Mouse (Mus musculus): ENCODE data around the gene Nrg3. TPM values are rescaled to one million over a fixed set of nuclear protein-coding genes. Genes with fewer than 3 reads are reported as not detected.
"Not testable (repeated sequence)": the region's sequence is repeated elsewhere in the genome, so short reads cannot be mapped to it uniquely, and the experiment has no call there.

Nrg3 gene
- total RNA-seq, 2 experiments from 2014 or later, result not detected

DNA sequence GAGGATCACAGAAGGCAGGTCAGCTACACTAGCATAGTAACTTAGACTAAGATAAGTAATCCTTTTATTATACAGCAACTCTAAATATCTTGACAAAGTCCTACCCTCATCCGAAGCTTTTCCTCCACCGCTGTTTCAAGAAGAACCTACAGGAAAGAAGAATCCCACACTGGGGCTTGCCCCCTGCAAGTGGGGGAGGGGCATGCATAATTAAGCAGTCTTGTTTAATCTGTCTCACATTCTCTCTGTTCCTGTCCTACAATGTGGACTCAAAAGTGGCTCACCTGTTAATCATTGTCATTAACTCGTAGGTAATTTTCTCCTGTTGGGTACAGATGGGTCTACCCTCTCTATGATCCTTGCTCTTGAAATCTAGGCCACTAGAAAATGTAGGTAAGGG lies 354.9 kb downstream of the Nrg3 start:
- no peak for DNase-seq
- intact Hi-C loops (cut with DNase I), result no loop called here
- no peak for TF ChIP-seq CTCF (IDR thresholded peaks at IDR 0.05)
- Histone ChIP-seq H3K27ac (no peak overlapping the region), H3K4me3 (no peak overlapping the region)

DNA sequence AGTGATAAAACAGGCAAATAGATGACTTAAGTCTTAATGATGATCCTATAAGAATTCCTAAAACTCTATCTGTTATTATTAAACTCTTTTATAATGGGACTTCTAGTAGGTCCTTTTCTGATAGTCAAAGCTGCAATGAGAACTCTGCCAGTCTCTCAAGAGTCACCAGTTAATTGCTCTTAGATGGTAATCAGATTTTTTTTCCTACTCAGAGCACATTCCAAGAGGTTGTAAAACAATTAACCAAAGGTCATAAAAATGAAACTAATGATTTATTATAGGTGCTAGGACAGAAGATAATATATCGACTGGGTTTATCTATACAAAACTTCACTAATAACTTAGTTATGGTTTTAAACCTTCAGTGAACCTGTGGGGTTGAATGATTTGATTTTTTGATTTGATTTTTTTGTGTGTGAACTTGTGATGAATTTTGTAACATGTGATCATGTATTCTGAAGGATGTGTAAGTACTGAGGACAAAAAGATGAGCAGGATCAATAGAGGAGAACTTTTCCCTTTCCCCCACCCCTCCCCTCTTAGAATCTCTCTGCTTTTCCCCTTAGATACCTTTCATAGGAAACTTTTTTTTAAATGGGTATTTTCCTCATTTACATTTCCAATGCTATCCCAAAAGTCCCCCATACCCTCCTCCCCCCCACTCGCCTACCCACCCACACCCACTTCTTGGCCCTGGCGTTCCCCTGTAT lies 356.2 kb downstream of the Nrg3 start:
- H3K27ac ChIP-seq; intact Hi-C loops (cut with DNase I); DNase-seq; H3K4me3 ChIP-seq: not testable (repeated sequence)

DNA sequence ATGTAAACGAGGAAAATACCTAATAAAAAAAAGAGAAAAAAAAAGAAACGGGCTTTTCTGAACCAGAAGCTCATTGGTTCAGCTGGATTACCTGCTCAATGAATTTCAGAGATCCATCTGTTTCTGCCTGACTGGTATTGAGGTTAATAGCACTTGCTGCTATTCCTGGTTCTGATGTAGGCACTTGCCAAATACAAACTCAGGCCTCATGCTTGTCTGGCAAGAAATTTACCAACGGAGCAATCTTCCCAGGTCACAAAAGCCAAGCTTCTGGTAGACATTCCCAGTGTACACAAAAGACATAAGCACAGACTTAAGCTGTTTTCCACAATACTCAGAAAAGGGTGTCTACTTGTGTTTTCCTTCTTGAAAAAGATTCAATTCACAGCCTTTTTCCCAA lies 363.3 kb downstream of the Nrg3 start:
- intact Hi-C loops (cut with DNase I), result no loop called here
- H3K4me3 ChIP-seq, result no peak overlapping the region
- DNase-seq, result no peak

DNA sequence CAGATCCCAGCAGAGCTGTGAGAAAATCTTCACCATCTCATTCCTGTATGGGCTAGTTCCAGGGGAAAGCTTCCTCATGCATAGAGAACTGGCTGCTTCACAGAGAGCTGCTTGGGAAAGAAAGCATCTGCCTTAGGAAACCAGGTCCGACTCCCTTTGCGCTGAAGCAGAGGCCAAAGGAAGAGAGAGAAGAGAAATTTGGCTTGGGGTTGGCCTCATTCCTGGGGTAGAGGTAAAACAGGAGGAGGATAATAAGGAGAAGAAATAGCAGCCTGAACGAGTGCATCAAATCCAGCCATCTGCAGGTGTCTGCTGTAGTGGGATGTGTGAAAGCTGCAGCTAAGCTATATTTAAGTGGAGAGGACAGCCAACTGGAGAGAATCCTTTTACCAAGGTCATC lies 366.1 kb downstream of the Nrg3 start:
- intact Hi-C loops (cut with DNase I), result no loop called here

More for the DNA sequence above, 363.3 kb downstream of the Nrg3 start:
- TF ChIP-seq CTCF (IDR thresholded peaks at IDR 0.05), result no peak
- H3K27ac ChIP-seq, result no peak overlapping the region

DNA sequence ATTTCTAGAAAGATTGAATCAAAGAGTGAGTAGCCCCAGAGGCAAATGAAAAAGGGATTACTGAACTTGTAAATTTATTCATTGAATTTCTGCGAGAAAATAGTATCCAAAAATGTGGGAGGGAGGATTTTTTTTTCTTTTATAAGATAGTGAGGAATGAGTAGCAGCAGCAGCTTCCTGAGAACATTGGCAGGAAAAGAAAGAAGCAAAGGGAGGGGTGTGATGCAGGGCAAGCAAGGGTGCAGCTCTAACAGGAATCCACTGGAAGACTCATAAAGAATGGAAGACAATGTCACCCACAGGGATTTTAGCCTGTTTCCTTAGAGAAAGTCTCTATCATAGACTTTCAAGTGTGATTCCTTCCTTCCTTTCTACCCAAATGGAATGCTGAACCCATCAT lies 377.7 kb downstream of the Nrg3 start:
- H3K27ac ChIP-seq, result no peak overlapping the region
- no peak overlapping the region for H3K4me3 ChIP-seq
- intact Hi-C loops (cut with DNase I), result no loop called here
- no peak for DNase-seq
- TF ChIP-seq CTCF (IDR thresholded peaks at IDR 0.05), result no peak

More for the DNA sequence above, 366.1 kb downstream of the Nrg3 start:
- Histone ChIP-seq H3K27ac (no peak overlapping the region), H3K4me3 (no peak overlapping the region)
- DNase-seq, result no peak
- no peak for TF ChIP-seq CTCF (IDR thresholded peaks at IDR 0.05)

DNA sequence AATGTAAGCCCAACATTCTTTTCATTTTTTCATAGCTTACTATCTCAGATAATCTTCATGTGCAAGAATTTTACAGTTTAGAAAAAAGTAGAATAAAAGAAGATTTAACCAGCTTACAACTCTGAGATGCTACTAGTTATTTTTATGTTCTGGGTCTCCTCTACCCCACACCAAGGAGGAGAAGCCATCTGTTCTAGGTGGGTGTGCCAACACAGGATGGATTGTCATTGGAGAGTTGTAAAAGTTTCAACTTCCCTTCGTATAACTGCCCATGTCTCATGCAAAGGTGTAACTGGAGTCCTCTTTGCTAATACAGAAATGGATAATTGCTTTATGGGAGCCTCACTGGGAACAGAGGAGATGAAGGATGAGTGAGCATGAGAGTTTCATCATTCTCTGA lies 393.4 kb downstream of the Nrg3 start:
- Histone ChIP-seq H3K4me3 (no peak overlapping the region), H3K27ac (no peak overlapping the region)
- intact Hi-C loops (cut with DNase I), result no loop called here
- DNase-seq, result no peak
- no peak for TF ChIP-seq CTCF (IDR thresholded peaks at IDR 0.05)

DNA sequence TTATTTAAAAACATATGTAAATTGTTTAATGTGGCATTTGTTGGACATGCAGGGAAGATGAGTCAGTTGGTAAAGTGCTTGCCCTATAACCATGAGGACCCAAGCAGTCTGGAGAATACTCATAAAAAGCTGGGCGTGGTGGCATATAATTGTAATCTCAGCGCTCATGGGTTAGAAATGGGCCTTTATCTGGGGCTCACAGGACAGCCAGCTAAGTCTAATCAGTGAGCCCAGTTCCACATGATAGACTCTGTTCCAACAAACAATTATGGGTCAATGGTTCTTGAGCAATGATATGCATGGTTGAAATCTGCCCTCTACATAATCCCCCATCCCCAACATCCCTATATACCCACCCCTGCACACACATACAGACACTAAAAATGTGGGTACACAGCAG lies 421.3 kb downstream of the Nrg3 start:
- no peak overlapping the region for H3K27ac ChIP-seq
- no peak for TF ChIP-seq CTCF (IDR thresholded peaks at IDR 0.05)
- no peak overlapping the region for H3K4me3 ChIP-seq
- intact Hi-C loops (cut with DNase I), result no loop called here
- no peak for DNase-seq

DNA sequence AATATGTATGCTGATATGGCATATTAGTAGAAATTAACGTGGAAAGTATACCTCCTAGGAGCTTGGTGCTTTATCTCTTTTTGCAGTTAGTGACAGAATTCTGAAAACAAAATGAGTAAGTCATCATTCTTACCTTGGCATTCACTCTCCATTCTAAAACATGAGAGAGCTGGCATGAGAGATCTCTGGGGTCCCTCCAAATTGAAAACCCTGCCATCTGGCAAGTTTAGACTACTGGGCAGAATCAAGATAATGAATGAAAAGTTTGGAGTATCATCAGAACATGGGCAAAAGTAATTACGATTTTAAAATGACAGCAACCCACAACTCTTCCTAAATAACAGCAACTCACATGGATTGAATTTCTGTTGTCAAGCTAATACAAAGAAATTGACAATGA lies 423.9 kb downstream of the Nrg3 start:
- no peak for DNase-seq
- intact Hi-C loops (cut with DNase I), result no loop called here
- Histone ChIP-seq H3K27ac (no peak overlapping the region), H3K4me3 (no peak overlapping the region)
- TF ChIP-seq CTCF (IDR thresholded peaks at IDR 0.05), result no peak

DNA sequence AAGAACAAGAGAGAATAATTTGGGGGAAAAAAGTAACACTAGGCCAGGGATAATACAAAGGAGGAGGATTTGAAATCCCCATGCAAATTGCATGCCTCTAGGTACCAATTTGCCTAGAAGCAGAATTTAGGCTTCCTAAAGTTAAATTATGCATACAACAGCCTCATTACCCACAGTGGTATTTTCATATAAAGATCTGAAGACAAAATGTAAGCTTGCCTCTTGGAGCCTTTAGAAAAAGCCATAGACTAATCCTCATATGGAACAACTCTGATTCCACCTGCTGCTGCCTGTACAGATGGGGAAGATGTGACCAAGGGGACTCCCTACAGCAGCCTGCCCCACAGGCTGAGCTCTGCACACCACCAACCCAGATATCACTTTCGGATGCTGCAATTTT lies 428.6 kb downstream of the Nrg3 start:
- no peak for DNase-seq
- Histone ChIP-seq H3K4me3 (no peak overlapping the region), H3K27ac (no peak overlapping the region)
- intact Hi-C loops (cut with DNase I), result no loop called here
- TF ChIP-seq CTCF (IDR thresholded peaks at IDR 0.05), result no peak

DNA sequence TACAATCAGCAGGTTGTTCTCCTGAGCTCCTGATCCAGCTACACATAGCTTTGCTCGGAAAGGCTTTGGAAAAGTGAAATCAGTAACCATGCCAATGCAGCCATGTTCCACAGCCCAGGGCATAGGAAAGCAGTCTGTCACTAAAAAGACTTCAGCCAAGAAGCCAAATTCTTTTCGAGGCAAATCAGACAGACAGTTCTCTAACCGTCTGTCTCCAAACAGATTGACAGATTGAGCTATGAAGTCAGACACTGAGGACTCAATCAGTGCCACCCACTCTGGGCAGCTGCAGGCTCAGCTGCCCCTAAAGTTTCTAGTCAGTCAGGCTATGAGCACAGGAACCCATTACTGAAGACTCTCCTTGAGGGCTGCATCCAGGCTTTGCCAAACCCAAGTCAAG lies 429.1 kb downstream of the Nrg3 start:
- H3K4me3 ChIP-seq, result no peak overlapping the region
- no peak for TF ChIP-seq CTCF (IDR thresholded peaks at IDR 0.05)
- intact Hi-C loops (cut with DNase I), result no loop called here
- no peak for DNase-seq
- no peak overlapping the region for H3K27ac ChIP-seq

DNA sequence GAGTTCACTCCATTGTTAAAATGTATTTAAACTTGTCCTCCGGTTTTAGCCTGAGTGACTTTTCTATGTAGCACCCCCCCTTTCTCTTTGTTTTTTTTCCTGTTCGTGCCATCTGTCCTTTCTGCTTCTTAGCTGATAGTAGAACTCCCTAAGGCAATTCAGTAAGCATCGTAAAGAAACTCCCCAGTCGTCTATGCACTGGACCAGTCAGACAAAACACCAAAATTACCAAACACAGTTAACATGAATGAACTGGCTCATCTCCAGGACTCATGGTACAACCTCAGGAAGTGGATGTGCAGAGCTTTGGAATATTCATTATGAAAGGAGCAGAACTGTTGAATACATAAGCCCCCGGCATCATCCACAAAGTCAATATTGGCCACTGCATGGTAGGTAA lies 429.5 kb downstream of the Nrg3 start:
- no peak overlapping the region for H3K27ac ChIP-seq
- intact Hi-C loops (cut with DNase I), result no loop called here
- H3K4me3 ChIP-seq, result no peak overlapping the region
- DNase-seq, result no peak
- no peak for TF ChIP-seq CTCF (IDR thresholded peaks at IDR 0.05)

DNA sequence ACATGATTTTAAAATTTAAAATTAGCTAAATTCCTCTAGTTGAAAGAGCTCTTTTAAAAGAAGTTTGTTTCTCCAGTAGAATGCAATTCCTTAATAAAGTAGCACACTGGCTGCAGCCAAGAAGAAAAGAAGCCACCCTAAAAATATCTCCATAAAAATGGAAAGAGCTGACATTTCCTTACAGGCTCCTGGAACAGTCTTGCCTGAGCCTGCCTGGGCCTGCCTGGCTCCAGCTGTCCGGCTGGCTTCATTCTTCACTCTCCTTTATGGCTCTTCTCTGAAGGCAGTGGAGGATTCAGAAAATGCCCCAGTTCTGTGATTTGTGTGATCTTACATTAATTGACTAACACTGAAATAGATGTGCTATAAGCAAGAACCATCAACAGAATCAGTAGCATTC lies 433.8 kb downstream of the Nrg3 start:
- no peak for TF ChIP-seq CTCF (IDR thresholded peaks at IDR 0.05)
- intact Hi-C loops (cut with DNase I), result no loop called here
- no peak for DNase-seq
- Histone ChIP-seq H3K4me3 (no peak overlapping the region), H3K27ac (no peak overlapping the region)

DNA sequence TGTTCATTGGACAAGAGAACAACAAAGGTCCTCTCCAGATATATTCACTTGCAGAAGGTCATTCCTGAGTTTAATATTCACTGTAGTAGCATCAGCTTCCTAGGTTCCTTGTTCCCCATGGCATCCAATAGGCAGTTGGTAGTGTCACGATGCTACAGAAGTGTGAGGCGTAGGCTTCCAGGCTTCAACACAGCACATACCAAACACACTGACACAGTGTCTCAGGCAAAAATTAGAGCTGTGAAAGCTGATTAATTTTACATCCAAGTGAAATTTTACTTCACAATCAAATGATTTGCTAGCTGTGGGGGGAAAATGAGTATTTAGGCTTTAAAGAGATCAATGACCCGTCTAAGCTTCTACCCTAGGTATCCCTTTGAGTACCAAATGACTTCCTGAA lies 438.4 kb downstream of the Nrg3 start:
- no peak for DNase-seq
- H3K27ac ChIP-seq, result no peak overlapping the region
- TF ChIP-seq CTCF (IDR thresholded peaks at IDR 0.05), result no peak
- intact Hi-C loops (cut with DNase I), result no loop called here
- no peak overlapping the region for H3K4me3 ChIP-seq

DNA sequence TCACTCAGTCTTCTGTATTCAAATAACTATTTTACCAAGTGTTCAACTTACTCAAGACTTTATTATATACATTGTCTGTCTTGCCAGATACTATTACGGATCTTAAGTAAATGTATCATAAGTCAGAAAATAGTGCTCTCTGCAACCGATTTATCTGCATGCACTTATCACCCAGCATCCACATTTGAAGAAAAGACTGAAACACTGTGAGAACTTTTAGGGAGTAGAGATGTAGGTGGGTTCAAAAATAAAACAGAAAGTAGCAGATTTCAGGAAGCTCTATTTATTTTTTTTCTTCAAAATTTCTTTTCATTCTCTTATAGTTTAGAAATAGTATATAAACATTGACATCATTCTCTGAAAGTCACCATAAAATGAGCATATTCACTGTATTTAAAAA lies 449.8 kb downstream of the Nrg3 start:
- Histone ChIP-seq H3K27ac (no peak overlapping the region), H3K4me3 (no peak overlapping the region)
- intact Hi-C loops (cut with DNase I), result no loop called here
- TF ChIP-seq CTCF (IDR thresholded peaks at IDR 0.05), result no peak
- no peak for DNase-seq
